Mouse (Mus musculus) adrenal gland, postnatal 0 days (tissue): ENCODE data around the gene Slco4a1. TPM values are rescaled to one million over a fixed set of nuclear protein-coding genes. Genes with fewer than 3 reads are reported as not detected.

Source experiments
- polyA plus RNA-seq: library from polyadenylated mRNA; unstranded; fragments of >200 nt; fragmentation: Nextera tagmentation; extraction: Ambion mirVana; gene quantifications from 2 replicates; pipeline ENCODE4 v1.2.1, GENCODE M21; 2015

Slco4a1 gene
- polyA plus RNA-seq, result 0.08 and 0.27 TPM in 2 replicates

GRCm38 (mm10) chr2:180455723-180456698 lies at the start of gene Slco4a1:
Gene Slco4a1, plus strand, starts transcription at chr2:180456245.

GRCm38 (mm10) chr2:180499741-180500140 lies 43.7 kb downstream of the Slco4a1 start, which contains the start of gene Ntsr1:
Gene Ntsr1, plus strand, starts transcription at chr2:180499976.

Other genes with a start within 250 kb of the Slco4a1 start
- 12.7 and 22.0 TPM in 2 replicates for gene Lama5, start 230.4 kb upstream of the Slco4a1 start, polyA plus RNA-seq
- 807 and 1,071 TPM in 2 replicates for gene Rps21, start 198.9 kb upstream of the Slco4a1 start, polyA plus RNA-seq
- gene Cables2, start 182.7 kb upstream of the Slco4a1 start, polyA plus RNA-seq, result 8.2 and 10.0 TPM in 2 replicates
- gene Rbbp8nl, start 166.4 kb upstream of the Slco4a1 start, polyA plus RNA-seq, result not detected in 2 replicates
- 0.06 and 0.40 TPM in 2 replicates for gene Gata5, start 121.5 kb upstream of the Slco4a1 start, polyA plus RNA-seq
- 0.74 and 0.80 TPM in 2 replicates for gene Ntsr1, start 43.7 kb downstream of the Slco4a1 start, polyA plus RNA-seq
- gene Mrgbp, start 125.1 kb downstream of the Slco4a1 start, polyA plus RNA-seq, result 15.9 and 21.0 TPM in 2 replicates
- gene Ogfr, start 133.0 kb downstream of the Slco4a1 start, polyA plus RNA-seq, result 43.6 and 49.8 TPM in 2 replicates
- 3.2 and 3.6 TPM in 2 replicates for gene Col9a3, start 141.5 kb downstream of the Slco4a1 start, polyA plus RNA-seq
- gene Tcfl5, start 186.5 kb downstream of the Slco4a1 start, polyA plus RNA-seq, result 0.18 and 0.65 TPM in 2 replicates